Mouse (Mus musculus): ENCODE measurements at regions not wholly inside any gene's neighbourhood (a gene's known extent, or its start where the extent isn't known, plus 50 kb on each side); places are given as distances from the start of the nearest gene placed in this dataset.

DNA sequence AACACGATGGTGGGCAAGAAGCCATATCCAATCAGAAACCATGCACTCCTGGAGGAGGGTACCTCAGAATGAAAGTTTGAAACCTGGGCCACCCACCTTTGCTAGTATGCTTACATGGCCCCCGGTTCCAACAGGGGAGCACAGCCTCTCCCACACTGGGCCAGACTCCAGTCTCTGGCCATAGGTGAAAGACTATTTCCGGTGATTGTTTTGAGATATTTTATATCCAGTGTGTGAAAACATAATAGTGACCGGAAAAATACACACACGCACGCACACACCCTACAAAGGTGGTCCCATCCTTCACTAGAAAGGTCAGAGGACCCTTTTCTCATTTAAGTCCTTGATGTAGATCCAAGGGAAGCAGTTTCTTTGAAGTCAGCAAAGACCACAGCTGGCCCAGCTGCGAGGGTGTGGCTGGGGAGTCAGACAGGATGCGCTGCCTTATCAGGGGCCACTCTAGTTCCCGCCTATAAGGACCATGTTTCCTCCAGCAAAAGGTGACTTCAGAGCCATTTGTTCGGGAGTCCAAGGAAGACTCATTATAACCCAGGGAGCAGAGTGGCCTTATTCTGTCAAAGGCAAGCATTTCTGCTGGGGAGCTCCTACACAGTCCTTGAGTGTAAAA is 206.0 kb downstream of the Zfp36l1 start:
- peak; percentile 51 for DNase-seq

DNA sequence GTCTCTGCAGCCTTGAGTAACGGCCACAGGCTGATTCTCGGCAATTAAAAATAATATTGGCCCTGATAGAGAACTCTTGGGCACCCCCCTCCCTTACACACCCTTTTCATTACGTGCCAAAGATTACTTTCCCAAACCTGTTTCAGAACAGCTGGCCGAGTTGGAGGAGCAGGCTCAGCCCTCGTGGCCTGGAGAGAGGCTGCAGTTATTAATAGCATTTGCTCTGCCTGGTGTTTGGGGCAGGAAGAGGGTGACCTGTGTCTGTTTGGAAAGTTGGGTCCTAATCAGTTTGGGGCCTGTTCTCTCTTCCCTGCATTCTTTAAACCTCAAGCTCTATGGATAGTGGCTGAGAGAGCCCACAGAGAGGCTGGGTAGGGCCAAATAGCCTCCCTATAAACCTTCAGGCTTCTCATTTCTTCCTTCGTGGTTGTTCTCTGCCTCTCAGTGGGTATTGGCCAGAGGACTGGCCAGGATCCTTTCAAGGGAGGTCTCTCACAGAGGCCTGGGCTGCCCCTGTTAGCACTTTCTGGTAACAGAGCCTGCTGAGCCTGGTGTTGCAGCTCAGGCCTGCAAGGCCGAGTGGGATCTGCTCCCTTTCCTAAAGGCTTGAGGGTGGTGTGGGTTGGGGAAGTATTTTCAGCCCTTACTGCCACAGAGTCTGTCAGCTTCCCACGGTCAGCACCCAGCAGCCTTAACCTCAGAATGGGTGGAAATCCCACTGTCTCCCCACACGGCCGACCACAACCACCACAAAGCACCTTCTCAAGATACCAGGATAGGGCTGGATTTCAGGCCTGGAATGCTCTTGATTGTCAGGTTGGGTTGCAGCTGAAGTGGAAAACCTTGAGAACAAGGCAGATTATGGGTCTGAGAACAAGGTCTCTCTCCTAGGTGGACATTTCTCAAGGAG is 206.7 kb downstream of the Zfp36l1 start:
- peak; percentile 72 for DNase-seq

- DNase-seq: peak; percentile 53
Measured at GRCm38 (mm10) chr12:79904913-79905549, 207.8 kb downstream of the Zfp36l1 start.

DNA sequence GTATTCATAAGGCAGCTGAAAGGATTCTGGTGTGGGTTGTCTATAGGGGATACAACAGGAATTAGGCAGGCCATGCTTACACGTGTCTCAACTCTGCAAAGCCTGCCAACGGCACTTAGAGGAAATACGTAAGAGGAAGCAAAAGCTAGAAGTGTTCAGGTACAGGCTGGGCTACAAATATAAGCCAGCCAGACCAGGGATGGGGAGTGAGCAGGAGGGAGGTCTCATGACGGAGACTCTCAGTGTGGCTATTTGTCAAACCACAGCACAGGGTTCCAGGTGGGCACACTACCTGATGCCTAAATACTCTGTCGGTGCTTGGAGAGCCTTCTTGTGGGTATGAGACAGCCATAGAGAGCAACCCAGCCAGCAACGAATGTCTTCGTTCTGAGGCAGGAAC is 210.1 kb downstream of the Zfp36l1 start:
- DNase-seq: no peak

DNA sequence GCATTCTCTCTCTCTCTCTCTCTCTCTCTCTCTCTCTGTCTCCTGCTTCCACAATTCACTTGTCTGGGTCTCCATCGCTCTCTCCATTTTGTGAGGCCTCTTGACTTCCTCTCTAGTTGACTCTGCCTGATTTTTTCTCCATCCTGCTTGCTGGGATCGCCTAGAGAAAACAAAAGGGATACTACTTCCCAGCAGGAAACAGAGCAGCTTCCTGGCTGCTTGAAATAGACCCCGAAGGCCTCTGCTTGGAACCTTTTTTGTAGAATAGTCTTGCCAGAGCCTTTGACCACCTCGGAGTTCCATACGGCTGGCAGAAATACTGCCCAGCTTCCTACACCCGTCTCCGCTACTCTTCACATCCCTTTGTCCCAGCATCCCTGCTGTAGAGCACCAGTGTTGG is 210.7 kb downstream of the Zfp36l1 start:
- DNase-seq: peak; percentile 32

DNA sequence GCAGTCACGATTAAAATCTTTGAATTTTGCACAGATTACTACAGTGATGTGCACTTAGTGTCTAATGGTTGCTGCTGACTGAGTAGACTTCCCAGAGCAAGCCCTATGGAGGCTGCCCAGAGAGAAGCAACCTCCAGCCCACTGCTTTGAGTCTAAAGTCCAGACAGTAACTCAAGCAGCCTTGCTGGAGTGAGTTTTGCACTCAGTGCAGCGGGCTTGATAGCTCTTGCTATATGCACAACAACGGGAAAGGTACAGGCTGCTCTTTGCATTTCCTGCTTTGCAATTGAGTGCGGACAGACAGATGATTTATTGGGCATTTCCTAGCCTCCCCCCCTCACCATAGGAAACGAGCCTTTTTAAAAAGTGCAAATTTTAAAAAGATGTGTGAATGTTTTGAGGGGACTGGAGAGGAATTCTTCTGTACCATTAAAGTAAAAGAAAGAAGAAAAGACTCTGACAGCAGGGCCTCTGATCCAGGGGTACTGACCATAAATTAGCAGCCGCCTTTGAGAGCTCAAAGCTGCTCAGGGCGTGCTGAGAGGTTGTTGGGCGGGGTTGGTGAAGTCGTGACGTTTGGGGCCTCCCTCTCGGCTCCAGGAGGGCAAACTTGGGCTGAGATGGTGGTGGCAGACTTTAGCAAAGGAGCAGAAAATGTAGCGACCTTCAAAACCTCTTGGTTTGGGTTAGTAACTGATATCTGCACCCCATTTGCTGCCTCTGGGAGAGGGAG is 214.4 kb downstream of the Zfp36l1 start:
- peak; percentile 69 for DNase-seq

- peak; percentile 75 for DNase-seq
Measured at GRCm38 (mm10) chr12:79895975-79896374, 216.8 kb downstream of the Zfp36l1 start.

DNA sequence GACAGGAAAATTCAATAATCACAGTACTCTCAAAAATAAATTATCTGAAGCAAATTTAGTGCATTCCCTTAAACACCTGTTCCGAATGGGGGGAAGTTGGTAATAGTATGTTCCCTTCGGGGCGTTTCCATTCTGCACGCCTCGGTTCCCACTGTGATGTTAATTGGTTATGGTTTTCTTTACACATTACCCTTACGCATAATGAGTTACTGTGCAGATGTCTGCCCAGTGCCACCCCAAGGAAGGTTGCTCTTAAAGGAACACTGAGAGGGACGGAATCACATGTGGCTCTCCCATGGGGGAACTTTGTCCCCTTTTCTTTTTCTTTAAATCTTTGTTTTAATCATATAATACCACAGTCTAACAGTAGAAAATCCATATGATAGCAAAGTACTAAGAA is 217.5 kb downstream of the Zfp36l1 start:
- no peak for DNase-seq

GRCm38 (mm10) chr12:79892871-79893270 is 219.9 kb downstream of the Zfp36l1 start:
- DNase-seq: no peak

DNA sequence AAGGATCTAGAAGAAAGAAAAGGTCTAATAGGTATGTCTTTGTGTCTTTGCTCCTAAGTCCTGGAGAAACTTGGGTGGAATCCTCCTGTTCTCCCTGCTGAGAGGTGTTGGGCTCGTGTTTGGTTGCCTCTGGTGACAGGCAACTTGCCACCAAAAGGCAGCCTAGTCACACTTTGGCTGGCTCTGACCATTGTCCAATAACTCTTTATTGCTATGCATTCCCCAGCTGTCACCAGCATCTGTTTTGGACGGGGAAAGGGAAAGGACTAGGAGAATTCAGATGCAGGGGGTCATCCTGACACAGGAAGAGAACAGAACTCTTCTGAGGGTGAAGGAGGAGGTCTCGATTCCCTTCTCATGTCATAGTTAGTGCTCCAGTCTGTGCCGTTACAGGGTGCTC is 220.9 kb downstream of the Zfp36l1 start:
- DNase-seq: no peak

DNA sequence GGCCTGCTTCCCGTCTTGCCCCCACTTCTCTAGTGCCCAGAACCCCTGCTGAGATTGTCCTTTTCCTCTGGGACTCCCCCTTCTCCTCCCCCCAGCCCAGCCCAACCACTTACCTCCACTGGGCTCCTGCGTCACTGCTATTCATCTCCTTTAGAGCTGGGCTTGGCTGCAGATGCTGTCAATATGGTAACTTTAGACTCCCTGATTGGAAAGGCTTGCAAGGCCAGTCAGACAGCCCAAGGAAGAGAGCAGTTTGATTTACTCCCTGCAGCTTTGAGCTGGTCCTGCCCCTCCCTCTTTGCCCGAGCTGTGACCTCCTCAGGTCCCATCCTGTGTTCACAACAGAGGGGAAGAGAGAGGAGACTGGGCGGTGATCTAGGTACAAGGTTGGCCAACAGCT is 221.9 kb downstream of the Zfp36l1 start:
- DNase-seq: no peak

GRCm38 (mm10) chr12:79890291-79890690 is 222.5 kb downstream of the Zfp36l1 start:
- no peak for DNase-seq

DNA sequence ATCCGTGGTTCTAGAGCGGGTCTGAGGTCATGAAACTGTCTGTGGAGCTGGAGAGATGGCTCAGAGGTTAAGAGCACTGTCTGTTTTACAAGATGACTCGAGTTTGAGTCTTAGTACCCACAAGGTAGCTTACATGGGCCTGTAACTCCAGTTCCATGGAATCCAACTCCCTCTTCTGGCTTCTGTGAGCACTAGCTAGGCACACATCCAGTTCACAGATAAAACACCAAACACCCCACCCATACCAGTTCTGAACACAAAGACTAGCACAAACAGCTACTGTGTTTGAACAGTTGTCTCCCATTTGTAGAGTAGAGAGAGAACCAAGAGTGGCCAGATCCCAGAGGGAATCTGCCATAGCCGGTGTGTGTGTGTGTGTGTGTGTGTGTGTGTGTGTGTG is 224.0 kb downstream of the Zfp36l1 start:
- no peak for DNase-seq

DNA sequence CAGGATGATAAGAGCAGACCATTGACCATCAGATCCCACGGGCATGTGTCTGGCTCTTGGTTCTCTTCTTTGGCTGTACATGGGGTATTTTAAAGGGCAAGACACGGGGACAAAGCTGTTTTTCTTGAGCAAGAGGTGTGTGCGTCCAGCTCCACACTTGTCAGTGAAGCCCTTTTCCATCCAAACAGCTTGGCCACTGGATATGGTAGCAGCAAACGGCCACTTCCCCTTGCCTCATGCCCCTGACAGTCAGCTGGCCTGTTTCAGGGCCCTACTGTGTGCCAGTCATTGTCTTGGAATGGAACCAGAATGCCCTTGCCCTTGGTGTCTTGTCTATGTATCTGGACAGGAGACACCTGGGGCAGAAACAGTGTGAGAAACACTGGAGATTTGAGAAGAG is 224.7 kb downstream of the Zfp36l1 start:
- DNase-seq: no peak

DNA sequence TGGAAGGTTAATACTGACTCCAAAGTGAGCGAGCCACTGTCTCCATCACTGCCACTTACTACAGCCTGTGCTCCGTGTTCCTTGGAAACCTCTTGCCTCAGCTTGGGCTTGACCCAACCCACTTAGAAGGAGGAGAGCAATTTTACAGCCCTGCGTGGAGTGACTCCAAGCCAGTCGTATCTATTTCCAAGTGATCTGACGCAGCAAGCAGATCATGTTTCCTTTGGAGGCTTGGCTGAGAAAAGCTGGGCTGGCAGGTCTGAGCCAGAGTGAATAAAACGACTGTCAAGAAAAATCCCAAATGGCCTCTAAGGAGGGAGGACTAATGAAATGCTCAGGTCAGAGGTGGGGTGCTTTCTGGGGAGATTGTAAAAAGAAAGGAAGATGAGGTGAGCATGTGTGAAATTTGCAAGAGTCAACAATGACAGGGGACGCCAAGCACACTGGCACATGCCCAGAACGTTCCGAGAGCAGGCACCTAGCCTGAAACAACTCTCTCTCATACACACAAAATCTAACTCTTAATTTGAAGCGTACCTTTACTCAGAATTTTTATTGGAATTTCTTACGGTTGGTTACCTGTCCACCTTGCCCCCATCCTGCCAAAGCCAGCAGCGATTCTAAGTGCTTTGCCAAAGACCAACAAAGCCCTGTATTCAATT is 225.5 kb downstream of the Zfp36l1 start:
- peak; percentile 89 for DNase-seq

DNA sequence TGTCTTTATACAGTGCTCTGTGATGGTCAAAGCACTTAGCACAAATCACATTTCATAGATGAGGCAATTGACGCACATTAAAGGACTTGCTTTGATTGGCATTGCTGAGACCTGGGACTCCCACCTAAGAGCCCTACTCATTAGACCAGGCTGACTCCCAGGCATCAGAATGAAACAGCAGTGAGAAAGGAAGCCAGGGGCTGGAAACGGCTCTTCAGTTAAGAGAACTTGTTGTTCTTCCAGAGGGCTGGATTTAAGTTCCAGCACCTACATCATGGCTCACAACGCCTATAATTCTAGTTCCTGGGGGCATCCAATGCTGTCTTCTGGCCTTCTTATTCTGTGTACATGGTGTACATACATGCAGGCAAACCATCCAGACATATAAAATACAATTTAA is 226.3 kb downstream of the Zfp36l1 start:
- DNase-seq: no peak

- DNase-seq: no peak
Measured at GRCm38 (mm10) chr12:79885286-79885685, 227.5 kb downstream of the Zfp36l1 start.

DNA sequence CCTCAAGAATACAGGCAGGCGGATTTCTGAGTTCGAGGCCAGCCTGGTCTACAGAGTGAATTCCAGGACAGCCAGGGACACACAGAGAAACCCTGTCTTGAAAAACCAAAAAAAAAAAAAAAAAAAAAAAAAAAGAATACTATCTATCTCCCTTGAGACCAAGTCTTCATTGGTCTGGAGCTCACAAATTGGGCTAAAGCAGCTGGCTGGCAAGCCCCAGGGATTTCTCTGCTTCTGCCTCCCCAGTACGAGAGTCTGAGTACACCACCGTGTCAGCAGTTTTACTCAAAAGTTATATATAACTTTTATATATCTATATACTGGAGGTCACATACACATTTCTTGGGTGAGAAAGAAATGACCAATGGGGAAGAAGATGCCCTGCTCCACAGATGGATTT is 229.2 kb downstream of the Zfp36l1 start:
- no peak for DNase-seq

DNA sequence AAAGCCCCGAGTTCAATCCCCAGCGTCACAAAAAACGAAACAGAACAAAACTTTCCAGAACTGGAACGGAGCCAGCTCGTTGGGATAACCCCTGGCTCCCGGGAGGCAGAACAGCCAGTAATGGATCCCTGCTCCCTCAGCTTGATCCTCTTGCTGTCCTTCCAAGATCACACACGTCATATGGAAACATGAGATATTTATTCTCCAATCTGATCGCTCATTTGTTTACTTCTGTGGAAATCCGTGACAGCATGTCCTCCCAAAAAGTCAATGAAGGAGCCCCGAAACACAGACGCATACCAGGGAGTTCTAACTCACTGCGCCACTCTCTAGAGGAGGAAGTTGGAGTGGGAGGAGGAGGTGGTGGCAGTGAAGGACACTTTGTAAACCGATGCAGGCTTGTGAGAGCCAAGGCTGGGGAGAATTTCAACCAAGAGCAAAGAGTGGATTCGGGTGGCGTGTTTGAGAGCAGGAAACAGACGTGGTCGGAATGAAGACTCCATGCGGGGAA is 232.0 kb downstream of the Zfp36l1 start:
- DNase-seq: peak; percentile 71

GRCm38 (mm10) chr12:79880346-79880745 is 232.5 kb downstream of the Zfp36l1 start:
- DNase-seq: no peak

- DNase-seq: no peak
Measured at GRCm38 (mm10) chr12:79879918-79880273, 232.9 kb downstream of the Zfp36l1 start.
